Mouse (Mus musculus) ZHBTc4 (cell line): ENCODE results near the gene Vps26a.

Experiments used
- DNase-seq: peaks from one replicate; pipeline ENCODE4 v3.0.0-alpha.2; 2011; ENCODE audit warnings: low read depth, low spot score

The Vps26a gene

GRCm38 (mm10) chr10:62418831-62419356, 67.7 kb downstream of the Vps26a start:
- no peak for DNase-seq

DNA sequence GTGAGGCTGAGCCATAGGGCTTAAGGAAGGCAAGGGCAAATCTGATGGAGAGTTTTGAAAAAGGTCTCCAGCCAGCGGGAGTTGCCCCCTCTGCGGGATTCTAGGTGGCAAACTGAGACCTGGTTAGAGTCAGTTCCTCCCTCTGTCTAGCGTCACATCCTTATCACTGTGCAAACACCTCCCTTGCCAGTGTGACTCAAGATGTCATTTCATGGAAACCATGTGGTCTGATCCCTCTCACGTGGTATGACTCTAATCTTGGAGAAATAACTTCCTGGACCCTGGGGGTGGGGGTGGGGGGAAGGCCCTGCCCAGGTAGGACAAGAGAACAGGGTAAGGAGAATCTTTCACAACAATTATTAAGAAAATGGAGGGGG, 73.0 kb downstream of the Vps26a start:
- DNase-seq, result no peak

DNA sequence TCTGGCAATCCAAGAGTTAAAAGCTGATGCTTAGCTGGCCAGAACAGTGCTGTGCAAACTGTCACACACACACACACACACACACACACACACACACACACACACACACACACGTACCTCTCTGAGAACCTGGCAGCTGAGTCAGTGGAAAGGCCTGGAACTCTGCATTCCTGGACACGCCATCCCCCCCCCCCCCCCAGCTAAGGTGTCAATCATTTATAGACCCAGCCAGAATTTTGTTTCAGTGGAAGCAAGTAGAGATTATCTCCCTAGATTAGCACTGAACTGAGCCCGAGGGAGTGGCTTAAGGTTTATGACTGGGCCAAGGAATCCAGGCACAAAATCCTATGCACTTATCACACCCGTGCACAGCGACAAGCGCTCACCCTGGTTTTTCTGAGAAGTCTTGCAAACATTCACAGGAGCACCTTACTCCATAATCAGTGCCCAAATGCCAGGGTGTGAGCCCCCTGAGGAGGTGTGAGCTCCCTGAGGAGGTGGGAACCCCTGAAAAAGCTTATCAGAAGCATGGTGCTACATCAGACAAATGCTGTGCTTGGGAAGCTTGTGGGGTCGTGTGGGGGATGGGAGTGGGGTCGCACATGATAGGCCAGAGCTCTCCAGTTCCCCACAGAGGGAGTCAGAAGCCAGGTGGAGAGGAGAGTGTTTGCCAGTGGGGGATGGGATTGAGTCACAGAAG, 73.5 kb downstream of the Vps26a start:
- DNase-seq, result no peak

DNA sequence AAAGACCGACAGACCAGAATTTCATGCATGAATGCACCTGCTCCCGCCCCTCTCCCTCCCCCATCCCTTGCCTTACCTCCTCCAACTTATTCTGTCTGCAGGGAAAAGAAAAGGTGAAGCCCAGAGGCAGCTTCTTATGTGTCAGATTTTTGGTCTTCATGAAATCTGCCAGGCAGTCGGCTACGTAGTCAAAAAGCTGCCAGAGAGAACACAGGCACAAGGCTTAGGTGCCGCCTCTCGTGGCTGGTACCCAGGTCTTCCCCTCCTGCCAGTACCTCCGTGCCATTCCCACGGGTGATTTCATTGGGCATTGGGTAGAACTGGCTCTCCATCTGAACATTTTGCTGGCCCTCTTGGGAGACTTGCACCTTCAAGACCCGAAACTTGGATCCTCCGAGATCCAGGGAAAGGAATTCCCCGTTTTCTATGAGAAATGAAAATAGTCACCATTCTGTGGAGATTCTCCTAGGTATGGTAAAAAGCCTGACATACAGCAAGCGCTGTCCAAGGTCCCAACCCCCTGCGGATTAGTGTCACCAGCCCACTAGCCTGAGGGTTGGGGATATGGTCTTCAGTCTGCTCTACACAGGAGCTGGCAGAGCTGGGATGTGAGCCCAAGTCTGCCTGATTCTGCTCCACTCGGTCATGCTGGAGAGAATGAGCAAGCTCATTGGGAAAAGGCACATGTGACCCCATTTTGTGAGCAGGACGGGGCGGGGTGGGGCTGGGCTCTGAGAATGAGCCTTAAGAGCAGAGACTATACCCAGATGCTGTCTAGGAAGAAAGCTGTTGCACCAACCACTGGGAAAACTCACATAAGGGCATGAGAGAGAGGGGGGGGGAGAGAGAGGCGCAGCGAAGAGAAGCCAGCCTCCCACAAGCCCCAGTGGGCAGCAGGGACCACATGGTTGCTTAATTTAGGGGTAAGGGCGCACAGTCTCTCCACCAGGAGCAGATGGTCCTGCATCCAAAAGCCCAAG, 74.9 kb downstream of the Vps26a start:
- DNase-seq, result no peak

DNA sequence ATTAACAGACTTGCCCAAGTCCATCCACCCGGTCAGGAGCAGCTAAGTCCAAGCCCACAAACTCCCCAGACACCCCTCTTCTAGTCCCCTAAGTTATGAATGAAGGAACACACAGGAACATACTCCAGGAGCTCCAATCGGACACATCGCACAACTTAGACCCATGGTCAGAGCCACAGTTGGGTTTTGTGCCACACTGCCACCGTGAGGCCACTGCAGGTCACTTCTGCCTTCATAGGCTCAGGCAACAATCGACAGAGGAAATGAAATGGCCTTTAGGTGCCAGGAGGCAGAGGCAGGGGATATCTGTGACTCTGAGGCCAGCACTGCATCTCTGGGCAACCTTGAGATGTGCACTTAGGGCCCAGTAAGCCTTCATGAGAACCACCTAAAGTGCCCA, 75.7 kb downstream of the Vps26a start:
- peak; percentile 82 for DNase-seq
